Mouse (Mus musculus) spleen, adult 18-20 months (tissue): Measurements from ENCODE around the gene Flvcr1.

Experiments
- DNase-seq, 2 experiments: peaks; one replicate each; pipeline ENCODE4 v3.0.0; 2022; ENCODE audit warnings: mixed read lengths in 2 of 2

Flvcr1 gene

GRCm38 (mm10) chr1:190978511-190979073 lies 47.4 kb downstream of the Flvcr1 start:
- DNase-seq: peak in 1 of 2 experiments; percentile 16

GRCm38 (mm10) chr1:190978001-190978400 lies 48.0 kb downstream of the Flvcr1 start:
- no peak for DNase-seq

GRCm38 (mm10) chr1:190976887-190977573 lies 48.9 kb downstream of the Flvcr1 start:
- DNase-seq: no peak

- DNase-seq: no peak
Measured at GRCm38 (mm10) chr1:190974833-190975232, 51.1 kb downstream of the Flvcr1 start.

GRCm38 (mm10) chr1:190974191-190974590 lies 51.8 kb downstream of the Flvcr1 start:
- no peak for DNase-seq

GRCm38 (mm10) chr1:190972612-190973192 lies 53.3 kb downstream of the Flvcr1 start:
- DNase-seq: no peak

- DNase-seq: no peak
Measured at GRCm38 (mm10) chr1:190971708-190972610, 54.0 kb downstream of the Flvcr1 start.

- no peak for DNase-seq
Measured at GRCm38 (mm10) chr1:190968010-190968409, 57.9 kb downstream of the Flvcr1 start.

GRCm38 (mm10) chr1:190964992-190965780 lies 60.8 kb downstream of the Flvcr1 start:
- no peak for DNase-seq

- DNase-seq: no peak
Measured at GRCm38 (mm10) chr1:190962760-190963159, 63.2 kb downstream of the Flvcr1 start.

- DNase-seq: no peak
Measured at GRCm38 (mm10) chr1:190958821-190959220, 67.1 kb downstream of the Flvcr1 start.
